Mouse (Mus musculus): ENCODE results near the gene Tbkbp1. TPM values are rescaled to one million over a fixed set of nuclear protein-coding genes. Genes with fewer than 3 reads are reported as not detected.

Tbkbp1 gene
- total and polyA plus RNA-seq, 3 experiments: 0.44 to 5.7 (median 3.1) TPM

GRCm38 (mm10) chr11:97182446-97182845 lies 31.2 kb upstream of the Tbkbp1 start:
- DNase-seq (ENCODE audit: extremely low read depth): no peak
- Histone ChIP-seq H3K4me3 (replicated peaks in 1 of 3; ENCODE audit: low read depth in 2 of 3, low read length in 2 of 3, poor library complexity in 1 of 3) (no peak overlapping the region), H3K9me3 (replicated peaks; ENCODE audit: low read length) (no peaks in the 10 kb centered on the region), H3K36me3 (replicated peaks in 1 of 2; ENCODE audit: control insufficient read depth in 1 of 2, insufficient read depth in 1 of 2, low read length in 1 of 2) (peaks cover 69 to 87% of the 10 kb centered on the region in 2 experiments), H3K79me2 (replicated peaks; ENCODE audit: control insufficient read depth, extremely low read depth, insufficient read depth, poor library complexity, severe bottlenecking) (peaks cover 86% of the 10 kb centered on the region), H3K4me2 (ENCODE audit: insufficient read depth, low read depth, poor library complexity, severe bottlenecking) (no peak overlapping the region), H3K27me3 (replicated peaks) (no peaks in the 10 kb centered on the region), H3K27ac (ENCODE audit: insufficient read depth, low read depth) (no peak overlapping the region), H3K4me1 (ENCODE audit: control insufficient read depth in 1 of 2, insufficient read depth in 2 of 2) (peaks cover 3 to 74% of the 10 kb centered on the region in 2 experiments), H3K9ac (ENCODE audit: insufficient read depth, low read depth) (no peak overlapping the region)
- TF ChIP-seq SMC3 (IDR thresholded peaks at IDR 0.05; ENCODE audit: low read depth, low read length) (no peak), RAD21 (IDR thresholded peaks at IDR 0.05; ENCODE audit: low read depth, low read length) (no peak), GABPA (IDR thresholded peaks at IDR 0.05; ENCODE audit: insufficient replicate concordance, low read depth, low read length) (no peak), NRF1 (IDR thresholded peaks at IDR 0.05; ENCODE audit: low read depth, low read length) (no peak), MAZ (IDR thresholded peaks at IDR 0.05; ENCODE audit: low read depth, low read length) (no peak), PAX5 (IDR thresholded peaks at IDR 0.05; ENCODE audit: low read length) (no peak), ZNF384 (IDR thresholded peaks at IDR 0.05; ENCODE audit: low read depth, low read length) (no peak), ETS1 (conservative IDR thresholded peaks at IDR 0.05; ENCODE audit: low read depth, low read length) (no peak), MEF2A (IDR thresholded peaks at IDR 0.05; ENCODE audit: borderline replicate concordance, low read depth, low read length) (no peak), KAT2A (IDR thresholded peaks at IDR 0.05; ENCODE audit: insufficient replicate concordance, low read length) (no peak), CTCF (conservative IDR thresholded peaks at IDR 0.05 in 1 of 2, IDR thresholded peaks at IDR 0.05 in 1 of 2; ENCODE audit: low read depth in 2 of 2, low read length in 2 of 2) (no peak), USF1 (IDR thresholded peaks at IDR 0.05; ENCODE audit: low read depth, low read length) (no peak), POLR2A (IDR thresholded peaks at IDR 0.05; ENCODE audit: low read depth, low read length) (no peak), UBTF (IDR thresholded peaks at IDR 0.05; ENCODE audit: low read depth, low read length) (no peak), POLR2AphosphoS2 (IDR thresholded peaks at IDR 0.05; ENCODE audit: low read depth, low read length) (no peak), RCOR1 (conservative IDR thresholded peaks at IDR 0.05; ENCODE audit: low read depth, low read length) (no peak), TBP (conservative IDR thresholded peaks at IDR 0.05; ENCODE audit: low read depth, low read length) (no peak)
- in situ Hi-C loops (cut with MboI; ENCODE audit: low pct_ligation_motif_present, low pct_unique_long_range_greater_than_20kb, low sequenced_read_pairs): no loop called here
- dilution Hi-C loops (cut with MboI; ENCODE audit: extremely low pct_ligation_motif_present, extremely low pct_unique_long_range_greater_than_20kb, low sequenced_read_pairs): no loop called here

GRCm38 (mm10) chr11:97181061-97181460 lies 29.8 kb upstream of the Tbkbp1 start:
- no peak overlapping the region for H3K4me3 ChIP-seq (replicated peaks in 1 of 3; ENCODE audit: low read depth in 2 of 3, low read length in 2 of 3, poor library complexity in 1 of 3)
- TF ChIP-seq IRF4 (IDR thresholded peaks at IDR 0.05; ENCODE audit: low read depth, low read length) (no peak), RAD21 (IDR thresholded peaks at IDR 0.05; ENCODE audit: low read depth, low read length) (no peak), ELF1 (IDR thresholded peaks at IDR 0.05; ENCODE audit: low read depth, low read length) (no peak), MAZ (IDR thresholded peaks at IDR 0.05; ENCODE audit: low read depth, low read length) (no peak), E2F4 (IDR thresholded peaks at IDR 0.05; ENCODE audit: insufficient replicate concordance, low read depth, low read length) (no peak), CHD2 (IDR thresholded peaks at IDR 0.05; ENCODE audit: low read length) (no peak), SMC3 (IDR thresholded peaks at IDR 0.05; ENCODE audit: low read depth, low read length) (no peak), HCFC1 (IDR thresholded peaks at IDR 0.05; ENCODE audit: low read depth, low read length) (no peak), POLR2AphosphoS2 (IDR thresholded peaks at IDR 0.05; ENCODE audit: low read depth, low read length) (no peak), USF1 (IDR thresholded peaks at IDR 0.05; ENCODE audit: low read depth, low read length) (no peak), MXI1 (IDR thresholded peaks at IDR 0.05; ENCODE audit: low read depth, low read length) (no peak)
- dilution Hi-C loops (cut with MboI; ENCODE audit: extremely low pct_ligation_motif_present, extremely low pct_unique_long_range_greater_than_20kb, low sequenced_read_pairs) (no loop called here), in situ Hi-C loops (cut with MboI; ENCODE audit: low pct_ligation_motif_present, low pct_unique_long_range_greater_than_20kb, low sequenced_read_pairs) (no loop called here)
- no peaks in the 10 kb centered on the region for H3K27me3 ChIP-seq (replicated peaks)
- H3K9ac ChIP-seq (ENCODE audit: insufficient read depth, low read depth): no peak overlapping the region
- H3K4me1 ChIP-seq (ENCODE audit: control insufficient read depth in 1 of 2, insufficient read depth in 2 of 2): peaks cover 3 to 73% of the 10 kb centered on the region in 2 experiments
- DNase-seq (ENCODE audit: extremely low read depth): no peak
- no peaks in the 10 kb centered on the region for H3K9me3 ChIP-seq (replicated peaks; ENCODE audit: low read length)
- no peak overlapping the region for H3K27ac ChIP-seq (ENCODE audit: insufficient read depth, low read depth)
- peaks cover 82% of the 10 kb centered on the region for H3K79me2 ChIP-seq (replicated peaks; ENCODE audit: control insufficient read depth, extremely low read depth, insufficient read depth, poor library complexity, severe bottlenecking)
- peaks cover 79 to 97% of the 10 kb centered on the region in 2 experiments for H3K36me3 ChIP-seq (replicated peaks in 1 of 2; ENCODE audit: control insufficient read depth in 1 of 2, insufficient read depth in 1 of 2, low read length in 1 of 2)
- no peak overlapping the region for H3K4me2 ChIP-seq (ENCODE audit: insufficient read depth, low read depth, poor library complexity, severe bottlenecking)

Measured in CH12.LX (cell line).